Mouse (Mus musculus) cortical plate, adult 2 months (tissue): ENCODE measurements at regions not wholly inside any gene's neighbourhood (a gene's known extent, or its start where the extent isn't known, plus 50 kb on each side); places are given as distances from the start of the nearest gene placed in this dataset.
A peak's percentile ranks its signal among the peaks of the same experiment; 100 is the strongest.

ENCODE experiments used
- H3K27ac ChIP-seq: fragments of 200-500 bp; 2 replicates; pipeline ENCODE4 v1.5.1; 2012; ENCODE audit warnings: low read length, control low read depth, inconsistent platforms; ENCODE audit not compliant: insufficient read depth
- H3K4me1 ChIP-seq: fragments of 200-500 bp; 2 replicates; pipeline ENCODE4 v1.6.1; 2011; ENCODE audit warnings: low read length; ENCODE audit not compliant: control insufficient read depth, insufficient read depth
- H3K4me3 ChIP-seq: fragments of 200-500 bp; 2 replicates; pipeline ENCODE4 v1.5.1; 2011; ENCODE audit warnings: mild to moderate bottlenecking, low read length, control low read depth; ENCODE audit not compliant: insufficient read depth
- CTCF ChIP-seq: fragments of 200-500 bp; IDR thresholded peaks from 2 replicates; pipeline ENCODE4 v1.5.1; 2011; ENCODE audit warnings: mild to moderate bottlenecking, control low read depth, low read length; ENCODE audit not compliant: insufficient read depth; ENCODE audit errors: extremely low read depth
- POLR2A ChIP-seq: fragments of 200-500 bp; IDR thresholded peaks from 2 replicates; pipeline ENCODE4 v1.6.1; 2011; ENCODE audit warnings: mild to moderate bottlenecking, low read length, control low read depth; ENCODE audit not compliant: insufficient read depth; ENCODE audit errors: extremely low read depth

DNA sequence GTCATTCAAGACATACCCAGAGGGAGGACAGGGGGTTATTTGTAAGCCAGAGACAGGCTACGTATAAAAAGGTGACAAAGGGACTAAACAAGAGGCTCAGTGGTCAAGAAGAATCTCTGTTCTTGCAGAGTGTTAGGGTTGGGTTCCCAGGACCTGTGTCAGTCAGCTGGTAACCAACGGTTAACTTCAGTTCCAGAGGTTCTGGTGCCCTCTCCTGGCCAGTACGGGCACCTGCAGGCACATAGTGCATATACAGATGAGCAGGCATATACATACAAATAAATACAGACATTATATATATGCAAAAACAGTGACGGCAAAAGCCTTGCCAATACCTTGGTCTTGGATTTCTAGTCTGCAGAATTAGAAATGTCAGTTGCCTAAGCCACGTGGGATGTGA, 170.6 kb downstream of the Gsdmc2 start:
- H3K4me1 ChIP-seq, result no peaks in the 10 kb centered on the region
- H3K4me3 ChIP-seq, result no peak overlapping the region
- no peak overlapping the region for H3K27ac ChIP-seq
- TF ChIP-seq POLR2A (no peak), CTCF (no peak)

DNA sequence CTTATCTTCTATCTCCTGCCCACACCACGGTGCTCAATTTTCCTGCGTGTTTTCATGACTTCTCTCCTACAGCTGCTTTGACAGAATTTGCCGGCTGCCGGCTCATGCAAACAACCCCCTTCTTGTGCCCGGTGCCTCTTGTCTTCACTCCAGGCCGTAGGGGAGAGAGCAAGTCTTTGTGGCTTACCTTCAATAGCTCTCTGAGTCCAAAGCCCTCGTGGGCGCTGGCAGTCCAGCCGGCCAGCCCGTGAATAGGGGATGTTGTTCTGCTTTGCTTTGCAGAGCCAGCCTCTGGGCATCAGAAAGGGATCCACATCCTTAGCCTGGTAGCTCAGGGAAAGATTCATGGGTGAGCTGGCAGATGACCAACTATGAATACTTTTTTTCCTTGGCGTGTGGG, 173.9 kb downstream of the Gsdmc2 start:
- H3K27ac ChIP-seq, result no peak overlapping the region
- TF ChIP-seq CTCF, result no peak
- TF ChIP-seq POLR2A, result no peak
- H3K4me3 ChIP-seq, result no peak overlapping the region

GRCm38 (mm10) chr15:63670561-63670960, 174.4 kb downstream of the Gsdmc2 start:
- H3K27ac ChIP-seq, result no peak overlapping the region
- TF ChIP-seq POLR2A (no peak), CTCF (no peak)

More for the DNA sequence above, 173.9 kb downstream of the Gsdmc2 start:
- H3K4me1 ChIP-seq, result no peaks in the 10 kb centered on the region

DNA sequence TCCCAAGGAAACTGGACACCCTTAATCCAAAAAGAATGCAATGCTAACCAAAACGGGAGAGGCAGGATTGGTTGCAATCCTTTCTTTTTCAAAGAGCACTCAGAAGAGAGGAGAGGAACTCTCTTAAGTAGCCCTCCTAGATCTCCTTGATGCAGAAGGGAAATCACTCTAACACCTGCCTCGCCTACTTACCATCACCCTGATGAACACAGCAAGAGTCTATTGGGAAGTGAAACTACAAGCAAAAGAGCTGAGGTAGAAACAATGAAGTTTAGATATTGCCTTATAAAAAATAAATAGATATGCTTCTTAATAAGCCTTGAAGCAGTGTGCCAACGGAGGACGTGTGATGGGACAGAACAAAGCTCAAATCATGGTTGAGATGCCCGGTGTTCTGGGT, 177.4 kb downstream of the Gsdmc2 start:
- Histone ChIP-seq H3K4me1 (no peaks in the 10 kb centered on the region), H3K27ac (no peak overlapping the region), H3K4me3 (no peak overlapping the region)
- TF ChIP-seq CTCF, result no peak
- no peak for TF ChIP-seq POLR2A

More at GRCm38 (mm10) chr15:63670561-63670960, 174.4 kb downstream of the Gsdmc2 start:
- Histone ChIP-seq H3K4me1 (no peaks in the 10 kb centered on the region), H3K4me3 (no peak overlapping the region)

DNA sequence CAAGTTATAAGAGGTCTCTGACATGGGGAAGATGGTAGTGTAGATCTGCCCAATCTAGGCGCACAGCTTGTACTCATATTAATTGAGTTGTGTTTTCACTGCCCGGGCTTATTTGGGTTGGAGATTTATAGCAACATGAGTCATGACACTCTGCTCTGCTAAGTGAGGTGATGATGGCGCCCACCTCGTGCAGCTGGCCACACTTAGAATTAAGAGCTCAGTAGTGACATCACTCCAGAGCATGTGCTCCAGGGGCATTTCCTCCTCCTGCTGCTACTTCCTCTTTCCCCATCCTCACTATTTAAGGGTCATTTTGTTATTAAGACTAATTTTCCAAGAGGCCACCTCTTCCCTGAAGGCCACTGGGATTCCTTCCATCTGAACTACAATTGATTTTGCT, 179.5 kb downstream of the Gsdmc2 start:
- Histone ChIP-seq H3K4me1 (no peaks in the 10 kb centered on the region), H3K4me3 (no peak overlapping the region), H3K27ac (no peak overlapping the region)
- TF ChIP-seq POLR2A, result no peak

DNA sequence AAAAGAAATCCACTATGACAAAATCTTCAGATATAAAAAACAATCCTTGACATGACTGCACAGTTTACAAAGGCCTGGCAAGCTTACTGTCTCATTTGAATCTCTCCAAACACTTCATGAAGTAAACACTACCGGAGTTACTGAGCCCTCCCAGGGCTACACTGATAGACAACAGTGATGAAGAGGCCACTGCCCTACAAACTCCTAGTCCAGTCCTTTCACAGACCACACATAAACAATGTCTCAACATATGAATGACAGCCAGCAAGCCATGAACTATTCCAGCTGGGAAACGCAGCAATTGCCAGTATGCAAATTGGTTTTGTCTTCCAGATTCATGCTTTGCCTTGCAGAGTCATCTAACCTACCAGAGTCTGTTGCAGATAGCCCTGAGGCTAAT, 180.1 kb downstream of the Gsdmc2 start:
- Histone ChIP-seq H3K27ac (no peak overlapping the region), H3K4me1 (no peaks in the 10 kb centered on the region)

GRCm38 (mm10) chr15:63662183-63662582, 182.8 kb downstream of the Gsdmc2 start:
- Histone ChIP-seq H3K4me1 (no peaks in the 10 kb centered on the region), H3K4me3 (no peak overlapping the region), H3K27ac (no peak overlapping the region)
- TF ChIP-seq POLR2A, result no peak
- TF ChIP-seq CTCF, result no peak

More for the DNA sequence above, 180.1 kb downstream of the Gsdmc2 start:
- no peak for TF ChIP-seq POLR2A
- TF ChIP-seq CTCF, result no peak
- H3K4me3 ChIP-seq, result no peak overlapping the region

- TF ChIP-seq CTCF, result no peak
- no peak for TF ChIP-seq POLR2A
- Histone ChIP-seq H3K4me1 (no peaks in the 10 kb centered on the region), H3K4me3 (no peak overlapping the region), H3K27ac (no peak overlapping the region)
Observed at GRCm38 (mm10) chr15:63658031-63658521, 186.9 kb downstream of the Gsdmc2 start.

DNA sequence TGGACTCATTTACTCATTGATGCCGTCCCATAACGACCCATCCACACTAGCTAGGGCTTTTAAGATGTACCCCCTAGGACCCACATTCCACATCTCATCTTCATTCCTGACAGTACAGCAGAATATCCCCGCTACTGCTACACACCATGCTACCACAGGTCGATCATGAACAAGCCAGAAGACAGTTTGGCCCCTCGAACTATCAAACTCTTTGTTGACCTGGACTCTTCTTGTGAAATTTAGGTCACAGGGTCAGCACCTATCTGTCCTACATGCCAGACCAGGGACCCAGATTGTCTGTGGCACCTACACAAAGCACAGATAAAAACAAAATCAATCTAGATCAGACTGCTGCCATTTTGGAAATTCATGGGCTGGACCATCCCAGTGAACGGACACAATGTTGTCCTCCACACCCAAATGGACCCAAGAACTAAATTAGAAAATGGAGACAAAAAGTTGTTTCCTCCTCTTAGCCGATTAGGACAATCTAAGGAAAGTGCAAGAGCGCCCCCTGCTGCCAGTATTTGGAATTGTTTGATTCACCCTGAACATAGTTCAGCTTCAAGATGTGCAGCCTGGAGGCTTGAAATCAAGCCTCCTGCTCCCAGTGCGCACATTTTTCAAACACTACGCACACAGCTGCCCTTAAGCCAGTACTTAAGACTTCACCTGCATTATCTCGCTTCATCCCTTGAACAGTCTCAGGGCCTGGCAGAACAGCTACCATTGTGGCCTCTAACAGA, 192.6 kb downstream of the Gsdmc2 start:
- Histone ChIP-seq H3K4me3 (no peak overlapping the region), H3K4me1 (no peaks in the 10 kb centered on the region), H3K27ac (no peak overlapping the region)
- peak; percentile 74 for TF ChIP-seq CTCF
- TF ChIP-seq POLR2A, result no peak

GRCm38 (mm10) chr15:63651120-63651519, 193.9 kb downstream of the Gsdmc2 start:
- no peak for TF ChIP-seq POLR2A
- TF ChIP-seq CTCF, result no peak
- no peak overlapping the region for H3K4me3 ChIP-seq
- no peaks in the 10 kb centered on the region for H3K4me1 ChIP-seq
- no peak overlapping the region for H3K27ac ChIP-seq
